1 mouse cellular context compared by ENCODE assay signal in genomic region chr13:76003272-76003671, GRCm38 (mm10).
TF ChIP-seq lines count a peak whose summit lies in the region.

No protein-coding gene starts in this region.

TF ChIP-seq in MEL, 35 proteins besides CTCF, POLR2A, EP300 and RAD21:
- peak; percentile 44; the same call in 1 of the 2 replicates for TF ChIP-seq SIN3A (IDR thresholded peaks at IDR 0.05; ENCODE audit: low read length)
- peak; percentile 32; the same call in 1 of the 2 replicates for TF ChIP-seq MXI1 (IDR thresholded peaks at IDR 0.05; ENCODE audit: low read depth, low read length)
- TF ChIP-seq MEF2A (IDR thresholded peaks at IDR 0.05; ENCODE audit: extremely low read depth, insufficient replicate concordance, low read depth, low read length, poor library complexity, severe bottlenecking) = no peak
